8 mouse cellular contexts compared by ENCODE assay signal in genomic region chr4:150048038-150048437, GRCm38 (mm10). TPM values are rescaled to one million over a fixed set of nuclear protein-coding genes. Genes with fewer than 3 reads are reported as not detected.
DNase-seq lines count a peak whose midpoint lies in the region; ATAC-seq and TF ChIP-seq lines count a peak whose summit lies in the region.

No protein-coding gene starts in this region.

- DNase-seq in gastrocnemius, adult 18-20 months (ENCODE audit: low spot score), result peak; percentile 40
- no peak for DNase-seq in gastrocnemius, postnatal 25 days
- DNase-seq in lung, postnatal 0 days (ENCODE audit: low spot score), result peak; percentile 95
- peak; percentile 59 for DNase-seq in retina, embryonic 14.5 days (ENCODE audit: low spot score)
- no peak for DNase-seq in frontal cortex, postnatal 14 days (ENCODE audit: low spot score in 2 of 2)

- WGBS in heart, embryonic 11.5 days (ENCODE audit: insufficient replicate concordance), result under 1% methylated on average over 20 of the region's 20 CpGs
- 0% methylated on average over 20 of the region's 20 CpGs for WGBS in kidney, embryonic 14.5 days
- 1% methylated on average over 20 of the region's 20 CpGs for WGBS in lung, postnatal 0 days

- peaks cover 14% of the 10 kb centered on the region for H3K4me1 ChIP-seq in heart, embryonic 11.5 days (ENCODE audit: control insufficient read depth, insufficient read depth, low read length)
- peaks cover 3% of the 10 kb centered on the region; the same call in 1 of the 2 replicates for H3K4me1 ChIP-seq in kidney, embryonic 14.5 days (ENCODE audit: control insufficient read depth, insufficient read depth, low read length)
- H3K4me1 ChIP-seq in lung, postnatal 0 days (ENCODE audit: insufficient read depth, low read depth, low read length), result peaks cover 7% of the 10 kb centered on the region; the same call in 1 of the 2 replicates

- no peak overlapping the region for H3K27ac ChIP-seq in heart, embryonic 11.5 days (ENCODE audit: low read depth, low read length)
- no peak overlapping the region for H3K27ac ChIP-seq in kidney, embryonic 14.5 days (ENCODE audit: low read depth, low read length)
- peak overlapping the region; percentile 62; the same call in 1 of the 2 replicates for H3K27ac ChIP-seq in lung, postnatal 0 days (ENCODE audit: low read length)

- no peaks in the 10 kb centered on the region for H3K36me3 ChIP-seq in heart, embryonic 11.5 days (ENCODE audit: control insufficient read depth, insufficient read depth, low read length)
- H3K36me3 ChIP-seq in kidney, embryonic 14.5 days (ENCODE audit: control insufficient read depth, insufficient read depth, low read length), result no peaks in the 10 kb centered on the region
- no peaks in the 10 kb centered on the region for H3K36me3 ChIP-seq in lung, postnatal 0 days (ENCODE audit: insufficient read depth, low read length)

- H3K9ac ChIP-seq in heart, embryonic 11.5 days (ENCODE audit: low read depth, low read length), result peak overlapping the region; percentile 40
- peak overlapping the region; percentile 53 for H3K9ac ChIP-seq in kidney, embryonic 14.5 days (ENCODE audit: low read depth, low read length)
- peak overlapping the region; percentile 56 for H3K9ac ChIP-seq in lung, postnatal 0 days (replicated peaks; ENCODE audit: low read depth)

- H3K4me2 ChIP-seq in heart, embryonic 11.5 days, result peak overlapping the region; percentile 96
- peak overlapping the region; percentile 88 for H3K4me2 ChIP-seq in kidney, embryonic 14.5 days (replicated peaks; ENCODE audit: low read depth, low read length)
- H3K4me2 ChIP-seq in lung, postnatal 0 days (replicated peaks; ENCODE audit: low read depth, low read length), result peak overlapping the region; percentile 89

- TF ChIP-seq EP300 in lung, postnatal 0 days (IDR thresholded peaks at IDR 0.05), result peak; percentile 21; the same call in 1 of the 2 replicates

- H3K27me3 ChIP-seq in heart, embryonic 11.5 days (ENCODE audit: control insufficient read depth, insufficient read depth, low read length), result peaks cover 50% of the 10 kb centered on the region
- peaks cover 19% of the 10 kb centered on the region for H3K27me3 ChIP-seq in kidney, embryonic 14.5 days (ENCODE audit: control insufficient read depth, insufficient read depth, low read length)
- H3K27me3 ChIP-seq in lung, postnatal 0 days (replicated peaks; ENCODE audit: insufficient read depth, low read length), result no peaks in the 10 kb centered on the region

- peak; percentile 77 for ATAC-seq in common myeloid progenitor, adult 5-6 weeks (replicated peaks; ENCODE audit: low read depth, poor library complexity, severe bottlenecking)
- ATAC-seq in heart, embryonic 11.5 days (replicated peaks; ENCODE audit: insufficient number of reproducible peaks, low FRiP score, low TSS enrichment), result 0 out of 2 replicates have a peak, but pooled peaks have one; percentile 52
- peak; percentile 51 for ATAC-seq in kidney, embryonic 14.5 days (ENCODE audit: low FRiP score, low TSS enrichment)
- peak; percentile 94 for ATAC-seq in lung, postnatal 0 days

- H3K9me3 ChIP-seq in heart, embryonic 11.5 days (replicated peaks; ENCODE audit: control insufficient read depth, low read length), result no peaks in the 10 kb centered on the region
- H3K9me3 ChIP-seq in kidney, embryonic 14.5 days (ENCODE audit: control insufficient read depth, low read length), result no peaks in the 10 kb centered on the region
- H3K9me3 ChIP-seq in lung, postnatal 0 days (ENCODE audit: low read length), result no peaks in the 10 kb centered on the region

- peak overlapping the region; percentile 59 for H3K4me3 ChIP-seq in heart, embryonic 11.5 days (ENCODE audit: low read depth, low read length)
- peak overlapping the region; percentile 55 for H3K4me3 ChIP-seq in kidney, embryonic 14.5 days (ENCODE audit: low read length)
- peak overlapping the region; percentile 56 for H3K4me3 ChIP-seq in lung, postnatal 0 days (ENCODE audit: low read depth, low read length)

- no peak; the same call in 1 of the 2 replicates for TF ChIP-seq CTCF in lung, postnatal 0 days (IDR thresholded peaks at IDR 0.05)

RNA-seq across cellular contexts. Expression of gene Gpr157, which starts 39.1 kb away (rescaled TPM):
- total RNA-seq in gastrocnemius, adult 18-20 months (2021), result 10 to 100 TPM; 34.5 to 38.2 TPM
- 10 to 100 TPM; 22.8 to 35.7 TPM for total RNA-seq in gastrocnemius, postnatal 25 days (2021)
- 1.7 and 2.0 TPM in 2 replicates for total RNA-seq in common myeloid progenitor, adult 5-6 weeks (2017)
- polyA plus RNA-seq in heart, embryonic 11.5 days (2014; fragmentation: Nextera tagmentation; extraction: Ambion mirVana), result 1.3 and 1.5 TPM in 2 replicates
- polyA plus RNA-seq in kidney, embryonic 14.5 days (2014; fragmentation: Nextera tagmentation; extraction: Ambion mirVana), result 0.20 and 0.24 TPM in 2 replicates
- 1.6 TPM in 2 replicates for polyA plus RNA-seq in lung, postnatal 0 days (2015; fragmentation: Nextera tagmentation; extraction: Ambion mirVana)

RNA-seq across cellular contexts. Expression of gene H6pd, which starts 39.2 kb away (rescaled TPM):
- total RNA-seq in gastrocnemius, adult 18-20 months (2021), result 10 to 100 TPM; 45.5 to 56.8 TPM
- total RNA-seq in gastrocnemius, postnatal 25 days (2021), result 10 to 100 TPM; 43.2 to 49.2 TPM
- 15.2 and 19.5 TPM in 2 replicates for total RNA-seq in common myeloid progenitor, adult 5-6 weeks (2017)
- polyA plus RNA-seq in heart, embryonic 11.5 days (2014; fragmentation: Nextera tagmentation; extraction: Ambion mirVana), result 4.8 and 6.2 TPM in 2 replicates
- 6.8 and 10.7 TPM in 2 replicates for polyA plus RNA-seq in kidney, embryonic 14.5 days (2014; fragmentation: Nextera tagmentation; extraction: Ambion mirVana)
- 44.8 and 45.8 TPM in 2 replicates for polyA plus RNA-seq in lung, postnatal 0 days (2015; fragmentation: Nextera tagmentation; extraction: Ambion mirVana)

Comparison
In these comparisons a context has a peak if more than half of its experiments do, and no peak if none do; other contexts are left out.
1. DNase-seq: peak in gastrocnemius, adult 18-20 months (single experiment), lung, postnatal 0 days (single experiment) and retina, embryonic 14.5 days (single experiment); none in gastrocnemius, postnatal 25 days (single experiment) and frontal cortex, postnatal 14 days (0 of 2).
2. Peak in every context shown above with its lines, with median percentiles within 50 percentile points of each other: ATAC-seq, H3K4me2 ChIP-seq, H3K4me3 ChIP-seq and H3K9ac ChIP-seq.